Mouse (Mus musculus): ENCODE data around the gene Bbof1.
A peak's percentile ranks its signal among the peaks of the same experiment; 100 is the strongest.

Bbof1 gene

DNA sequence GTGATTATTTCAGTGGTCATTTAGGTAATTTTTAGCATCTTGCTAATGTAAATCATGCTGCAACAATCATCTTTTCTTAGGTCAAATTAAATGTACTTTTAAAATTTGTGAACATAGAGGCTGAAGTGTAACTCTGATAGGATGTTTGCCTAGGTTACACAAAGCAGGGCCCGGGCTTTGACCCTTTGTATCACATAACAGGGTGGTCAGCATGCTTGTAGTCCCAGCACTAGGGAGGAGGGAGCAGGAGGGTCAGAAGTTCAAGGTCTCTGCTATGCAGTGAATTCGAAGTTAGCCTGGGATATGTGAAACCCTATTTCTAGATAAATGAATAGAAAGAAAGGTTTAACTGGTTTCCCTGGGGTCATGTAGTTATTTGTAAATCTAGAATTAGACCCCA, 72.4 kb downstream of the Bbof1 start:
- no peak for DNase-seq

DNA sequence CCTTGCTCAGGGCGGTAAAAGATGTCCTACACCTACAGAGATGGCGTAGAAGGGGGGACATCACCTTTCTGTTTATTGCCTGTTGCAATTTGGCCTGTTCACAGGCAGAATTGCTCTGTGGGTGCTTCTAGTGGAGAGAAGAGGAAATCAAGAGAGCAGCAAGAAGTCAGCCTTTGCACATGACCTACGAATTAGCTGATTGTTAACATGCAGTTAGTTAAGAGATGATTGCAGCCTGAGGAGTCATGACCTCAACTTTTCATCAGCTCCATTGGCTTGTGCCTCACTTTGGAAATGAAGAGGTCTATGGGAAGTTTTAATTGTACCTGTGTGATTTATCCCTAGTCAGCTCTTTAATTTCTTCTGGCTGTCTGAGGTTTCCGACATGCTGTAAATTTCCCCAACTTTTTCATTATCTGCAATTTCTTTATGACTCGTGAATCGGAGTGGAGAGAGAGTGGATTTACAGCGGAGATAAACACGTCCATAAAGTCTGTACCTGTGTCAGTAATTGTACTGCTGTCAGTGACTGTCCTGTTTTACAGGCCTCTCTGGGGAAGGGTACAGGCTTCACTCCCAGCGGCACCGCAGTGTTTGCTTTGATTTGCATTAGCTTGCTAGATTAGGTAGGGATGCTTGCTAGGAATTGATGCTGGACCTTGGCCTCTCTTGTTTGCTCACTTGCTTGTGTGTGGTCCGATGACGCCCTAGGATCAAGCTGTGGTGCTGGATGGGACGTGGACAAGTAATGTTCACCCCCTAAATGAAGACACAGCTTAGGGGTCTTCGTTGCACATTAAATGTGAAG, 74.1 kb downstream of the Bbof1 start:
- DNase-seq: no peak

DNA sequence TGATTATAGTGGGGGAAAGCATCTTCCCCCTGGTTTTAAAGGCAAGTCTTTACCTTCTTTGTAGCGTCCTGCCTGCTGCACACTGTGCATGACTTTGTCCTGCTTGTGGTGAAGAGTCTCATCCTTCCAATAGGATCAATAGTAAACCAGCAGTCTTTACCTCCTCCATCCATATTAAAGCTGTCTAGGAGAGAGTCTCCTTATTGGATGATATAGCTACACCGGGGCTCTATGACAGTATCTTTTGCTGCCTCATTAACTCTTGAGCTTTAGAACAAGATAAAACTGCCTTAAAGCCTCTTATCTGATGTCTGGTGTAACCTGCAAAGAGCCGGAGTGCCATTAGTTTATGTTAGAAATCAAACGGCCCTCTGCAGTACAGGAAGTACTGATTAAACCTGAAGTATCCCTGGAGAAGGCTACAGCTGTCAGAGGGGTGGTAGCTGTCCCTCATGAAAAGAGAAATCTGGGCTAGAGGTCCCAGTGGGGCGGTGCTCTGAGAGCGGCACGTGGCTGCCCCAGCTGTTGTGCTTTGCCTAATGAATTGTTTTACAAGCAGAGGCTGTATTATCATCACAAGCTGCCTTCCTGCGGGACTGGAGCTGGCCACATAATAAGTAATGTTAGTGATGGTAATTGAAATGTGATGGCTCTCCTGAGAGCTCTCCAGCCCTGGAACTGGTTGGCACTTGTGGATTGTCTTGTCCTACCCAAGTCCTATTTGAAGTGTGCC, 78.6 kb downstream of the Bbof1 start:
- peak; percentile 21 to 34 for DNase-seq
